Mouse (Mus musculus): ENCODE measurements around the gene Tpst1.

DNA sequence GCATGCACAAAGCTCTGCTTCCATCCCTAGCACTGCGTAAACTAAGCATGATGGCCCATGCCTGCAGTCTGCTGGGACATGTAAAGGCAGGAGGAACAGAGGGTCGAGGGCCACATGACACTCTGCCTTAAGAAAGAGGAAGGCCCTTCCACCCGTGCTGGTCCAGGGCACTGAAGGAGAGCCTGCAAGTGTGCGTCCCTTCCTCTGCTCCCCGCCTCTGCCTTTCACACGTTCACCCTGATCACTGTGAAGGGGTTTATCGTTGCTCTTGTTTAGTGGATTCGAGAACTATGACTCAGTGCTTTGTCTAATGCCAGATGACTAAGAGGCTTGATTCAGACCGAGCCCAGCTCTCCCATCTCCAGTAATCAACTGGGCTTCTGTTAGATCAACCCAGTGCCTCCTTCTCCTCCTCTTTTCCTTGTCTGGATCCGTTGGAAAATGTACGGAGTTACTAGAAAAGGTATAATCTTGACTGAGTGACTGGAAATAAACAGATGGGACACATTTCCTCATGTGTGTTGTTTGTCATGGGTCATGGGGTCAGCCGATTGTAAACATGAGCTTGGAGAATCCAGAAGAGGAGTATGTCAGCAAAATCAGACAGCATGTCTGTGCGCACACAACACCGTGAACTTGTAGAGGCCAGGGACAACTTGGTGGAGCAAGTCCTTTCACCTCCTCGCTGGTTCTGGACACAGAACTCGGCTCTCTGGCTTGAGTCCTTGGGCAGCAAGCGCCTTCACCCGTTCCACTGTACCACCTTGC, 16.7 kb downstream of the Tpst1 start:
- TF ChIP-seq POLR2A (IDR thresholded peaks at IDR 0.05; ENCODE audit: insufficient read length, low read depth) (peak; percentile 26), USF1 (IDR thresholded peaks at IDR 0.05; ENCODE audit: low read depth) (no peak), POLR2AphosphoS2 (IDR thresholded peaks at IDR 0.05; ENCODE audit: insufficient read length, low read depth) (no peak), MAX (IDR thresholded peaks at IDR 0.05; ENCODE audit: low read depth) (no peak)
